Mouse (Mus musculus) midbrain, embryonic 10.5 days (tissue): ENCODE measurements around the gene Pla2g7. TPM values are rescaled to one million over a fixed set of nuclear protein-coding genes. Genes with fewer than 3 reads are reported as not detected.
A peak's percentile ranks its signal among the peaks of the same experiment; 100 is the strongest.
"Not testable (repeated sequence)": the region's sequence is repeated elsewhere in the genome, so short reads cannot be mapped to it uniquely, and the experiment has no call there.

Experiments
- DNase-seq: peaks from one replicate; pipeline ENCODE4 v3.0.0-alpha.2; 2017; ENCODE audit warnings: low spot score
- H3K27ac ChIP-seq: fragments of 300-500 bp; sonication (generic); replicated peaks from 2 replicates; pipeline ENCODE4 v1.5.1; 2016; ENCODE audit warnings: mild to moderate bottlenecking
- H3K27me3 ChIP-seq: fragments of 300-500 bp; sonication (generic); 2 replicates; pipeline ENCODE4 v1.6.1; 2016; ENCODE audit warnings: low read depth, mild to moderate bottlenecking; ENCODE audit not compliant: poor library complexity, severe bottlenecking
- H3K36me3 ChIP-seq: fragments of 300-500 bp; sonication (generic); 2 replicates; pipeline ENCODE4 v1.6.1; 2016; ENCODE audit warnings: mild to moderate bottlenecking, moderate library complexity
- H3K4me1 ChIP-seq: fragments of 300-500 bp; sonication (generic); 2 replicates; pipeline ENCODE4 v1.6.1; 2016
- H3K4me3 ChIP-seq: fragments of 300-500 bp; sonication (generic); 2 replicates; pipeline ENCODE4 v1.5.1; 2016; ENCODE audit warnings: mild to moderate bottlenecking, moderate library complexity
- H3K9me3 ChIP-seq: fragments of 300-500 bp; sonication (generic); replicated peaks from 2 replicates; pipeline ENCODE4 v1.6.1; 2016; ENCODE audit warnings: mild to moderate bottlenecking
- WGBS: fragments of 180-500 bp; shearing (Covaris S2); methylation state at CpG from one replicate; pipeline ENCODE4 v1.1.7; 2016; 5-methylcytosine and 5-hydroxymethylcytosine counted together
- polyA plus RNA-seq: library from polyadenylated mRNA; unstranded; fragments of >200 nt; fragmentation: Nextera tagmentation; extraction: Ambion mirVana; gene quantifications from 2 replicates; pipeline ENCODE4 v1.2.1, GENCODE M21; 2016

Pla2g7 gene
- polyA plus RNA-seq, result 3.8 and 4.2 TPM in 2 replicates

- Histone ChIP-seq H3K4me3 (peak within 1 kb of the TSS; percentile 61), H3K27me3 (peaks cover 6% of the 10 kb centered on the region), H3K27ac (peak within 1 kb of the TSS; percentile 79), H3K36me3 (no peaks in the 10 kb centered on the region), H3K4me1 (peaks cover 22% of the 10 kb centered on the region), H3K9me3 (no peaks in the 10 kb centered on the region)
- DNase-seq, result peak; percentile 64
- 0% methylated on average over 34 of the region's 34 CpGs for WGBS
Measured at GRCm38 (mm10) chr17:43567992-43568888, at the start of gene Pla2g7. Pla2g7 (plus strand) TSS chr17:43568098.

- Histone ChIP-seq H3K27me3 (no peaks in the 10 kb centered on the region), H3K9me3 (no peaks in the 10 kb centered on the region; the same call in 1 of the 2 replicates), H3K4me3 (no peak overlapping the region), H3K27ac (no peak overlapping the region), H3K36me3 (no peaks in the 10 kb centered on the region), H3K4me1 (0 out of 2 replicates have a peak, but pooled peaks cover 2% of the 10 kb centered on the region)
- 35% methylated on average over 18 of the region's 18 CpGs for WGBS
- peak; percentile 73 for DNase-seq
Measured at GRCm38 (mm10) chr17:43518644-43519409, 49.1 kb upstream of the Pla2g7 start.

GRCm38 (mm10) chr17:43520166-43520565, 47.7 kb upstream of the Pla2g7 start:
- H3K27ac ChIP-seq, result no peak overlapping the region
- no peak overlapping the region for H3K4me3 ChIP-seq
- H3K4me1 ChIP-seq, result 0 out of 2 replicates have a peak, but pooled peaks cover 2% of the 10 kb centered on the region
- 83% methylated on average over 3 of the region's 3 CpGs for WGBS
- H3K36me3 ChIP-seq, result no peaks in the 10 kb centered on the region
- no peaks in the 10 kb centered on the region for H3K27me3 ChIP-seq
- H3K9me3 ChIP-seq, result no peaks in the 10 kb centered on the region
- no peak for DNase-seq

- Histone ChIP-seq H3K4me1 (peaks cover 15% of the 10 kb centered on the region), H3K9me3 (no peaks in the 10 kb centered on the region), H3K27ac (no peak overlapping the region), H3K27me3 (peaks cover 2% of the 10 kb centered on the region; the same call in 1 of the 2 replicates), H3K36me3 (no peaks in the 10 kb centered on the region), H3K4me3 (no peak overlapping the region)
- 92% methylated on average over 2 of the region's 2 CpGs for WGBS
- no peak for DNase-seq
Measured at GRCm38 (mm10) chr17:43530507-43530906, 37.4 kb upstream of the Pla2g7 start.

- H3K9me3 ChIP-seq, result no peaks in the 10 kb centered on the region
- 94% methylated on average over 4 of the region's 4 CpGs for WGBS
- H3K4me3 ChIP-seq, result no peak overlapping the region
- peaks cover 15% of the 10 kb centered on the region for H3K4me1 ChIP-seq
- peaks cover 9% of the 10 kb centered on the region for H3K27me3 ChIP-seq
- no peak for DNase-seq
- no peak overlapping the region for H3K27ac ChIP-seq
- H3K36me3 ChIP-seq, result no peaks in the 10 kb centered on the region
Measured at GRCm38 (mm10) chr17:43531192-43531591, 36.7 kb upstream of the Pla2g7 start.

GRCm38 (mm10) chr17:43534362-43535222, 33.3 kb upstream of the Pla2g7 start:
- Histone ChIP-seq H3K4me3 (peak overlapping the region; percentile 42), H3K27ac (peak overlapping the region; percentile 72)

GRCm38 (mm10) chr17:43536841-43537240, 31.1 kb upstream of the Pla2g7 start:
- not testable (repeated sequence) for DNase-seq, H3K36me3 ChIP-seq, H3K4me3 ChIP-seq, H3K27ac ChIP-seq, H3K9me3 ChIP-seq
- WGBS, result 93% methylated on average over 6 of the region's 6 CpGs
- Histone ChIP-seq H3K27me3 (peaks cover 10% of the 10 kb centered on the region), H3K4me1 (peaks cover 15% of the 10 kb centered on the region)

More at GRCm38 (mm10) chr17:43534362-43535222, 33.3 kb upstream of the Pla2g7 start:
- WGBS, result 11% methylated on average over 23 of the region's 23 CpGs
- H3K36me3 ChIP-seq, result no peaks in the 10 kb centered on the region
- no peaks in the 10 kb centered on the region for H3K9me3 ChIP-seq
- H3K27me3 ChIP-seq, result peaks cover 10% of the 10 kb centered on the region
- H3K4me1 ChIP-seq, result peaks cover 15% of the 10 kb centered on the region
- peak; percentile 79 for DNase-seq

GRCm38 (mm10) chr17:43538767-43539166, 29.1 kb upstream of the Pla2g7 start:
- Histone ChIP-seq H3K36me3 (no peaks in the 10 kb centered on the region), H3K27me3 (peaks cover 10% of the 10 kb centered on the region), H3K27ac (no peak overlapping the region), H3K4me1 (peaks cover 14% of the 10 kb centered on the region), H3K4me3 (no peak overlapping the region), H3K9me3 (no peaks in the 10 kb centered on the region)
- 89% methylated on average over 3 of the region's 3 CpGs for WGBS
- DNase-seq, result no peak

GRCm38 (mm10) chr17:43543539-43543938, 24.4 kb upstream of the Pla2g7 start, which contains the start of gene Ankrd66:
Ankrd66 (minus strand) TSS chr17:43543639.
- WGBS, result 85% methylated on average over 1 of the region's 1 CpGs
- no peaks in the 10 kb centered on the region for H3K27me3 ChIP-seq
- H3K4me1 ChIP-seq, result peaks cover 8% of the 10 kb centered on the region
- H3K27ac ChIP-seq, result no peak within 1 kb of the TSS
- no peaks in the 10 kb centered on the region for H3K9me3 ChIP-seq
- H3K4me3 ChIP-seq, result no peak within 1 kb of the TSS
- DNase-seq, result no peak
- no peaks in the 10 kb centered on the region for H3K36me3 ChIP-seq

GRCm38 (mm10) chr17:43544040-43544439, 23.9 kb upstream of the Pla2g7 start:
- peaks cover 8% of the 10 kb centered on the region for H3K4me1 ChIP-seq
- DNase-seq, result no peak
- no peaks in the 10 kb centered on the region for H3K36me3 ChIP-seq
- H3K27ac ChIP-seq, result no peak overlapping the region
- no peaks in the 10 kb centered on the region for H3K9me3 ChIP-seq
- H3K27me3 ChIP-seq, result no peaks in the 10 kb centered on the region
- H3K4me3 ChIP-seq, result no peak overlapping the region
- WGBS, result 85% methylated on average over 4 of the region's 4 CpGs

GRCm38 (mm10) chr17:43551122-43551630, 16.7 kb upstream of the Pla2g7 start:
- H3K9me3 ChIP-seq, result no peaks in the 10 kb centered on the region
- no peak overlapping the region for H3K4me3 ChIP-seq
- H3K36me3 ChIP-seq, result no peaks in the 10 kb centered on the region
- no peaks in the 10 kb centered on the region for H3K27me3 ChIP-seq
- WGBS, result 20% methylated on average over 3 of the region's 3 CpGs
- H3K4me1 ChIP-seq, result peaks cover 23% of the 10 kb centered on the region
- peak; percentile 43 for DNase-seq
- peak overlapping the region; percentile 55 for H3K27ac ChIP-seq
